Mouse (Mus musculus) hindbrain, postnatal 0 days (tissue): ENCODE measurements around the gene Trpc4. TPM values are rescaled to one million over a fixed set of nuclear protein-coding genes. Genes with fewer than 3 reads are reported as not detected.
A peak's percentile ranks its signal among the peaks of the same experiment; 100 is the strongest.

Experiments used
- ATAC-seq: fragments of 200-750 bp; cut with Nextera tagmentation; 2 replicates; pipeline ENCODE4 v1.8.0; 2017; ENCODE audit warnings: mild to moderate bottlenecking, moderate TSS enrichment, moderate library complexity
- DNase-seq: peaks from one replicate; pipeline ENCODE4 v3.0.0-alpha.2; 2015; ENCODE audit warnings: low spot score
- H3K27ac ChIP-seq: fragments of 300-500 bp; sonication (generic); 2 replicates; pipeline ENCODE4 v1.5.1; 2014; ENCODE audit warnings: mild to moderate bottlenecking
- H3K27me3 ChIP-seq: fragments of 300-500 bp; sonication (generic); 2 replicates; pipeline ENCODE4 v1.6.1; 2014; ENCODE audit warnings: low read length, mixed read lengths; ENCODE audit not compliant: insufficient read depth
- H3K36me3 ChIP-seq: fragments of 300-500 bp; sonication (generic); 2 replicates; pipeline ENCODE4 v1.6.1; 2014; ENCODE audit warnings: low read length, mixed read lengths; ENCODE audit not compliant: insufficient read depth
- H3K4me1 ChIP-seq: fragments of 300-500 bp; sonication (generic); 2 replicates; pipeline ENCODE4 v1.6.1; 2014; ENCODE audit warnings: antibody characterized with exemption, low read length, mixed read lengths; ENCODE audit not compliant: insufficient read depth
- H3K4me2 ChIP-seq: fragments of 300-500 bp; sonication (generic); 2 replicates; pipeline ENCODE4 v1.6.1; 2014; ENCODE audit warnings: low read depth, mild to moderate bottlenecking, low read length, moderate library complexity, mixed read lengths
- H3K4me3 ChIP-seq: fragments of 300-500 bp; sonication (generic); 2 replicates; pipeline ENCODE4 v1.5.1; 2014; ENCODE audit warnings: low read length
- H3K9ac ChIP-seq: fragments of 300-500 bp; sonication (generic); replicated peaks from 2 replicates; pipeline ENCODE4 v1.6.1; 2014; ENCODE audit warnings: mild to moderate bottlenecking, low read length, moderate library complexity, mixed read lengths
- H3K9me3 ChIP-seq: fragments of 300-500 bp; sonication (generic); 2 replicates; pipeline ENCODE4 v1.6.1; 2016; ENCODE audit warnings: low read length, mixed read lengths
- CTCF ChIP-seq: IDR thresholded peaks from 2 replicates; pipeline ENCODE4 v1.5.1; 2016; ENCODE audit warnings: antibody characterized with exemption, control low read depth, low read depth
- WGBS: fragments of 180-500 bp; shearing (Covaris S2); extraction: QIAGEN DNeasy Blood & Tissue Kit; methylation state at CpG from one replicate; pipeline ENCODE4 v1.1.7; 2014; 5-methylcytosine and 5-hydroxymethylcytosine counted together
- polyA plus RNA-seq: library from polyadenylated mRNA; unstranded; fragments of >200 nt; fragmentation: Nextera tagmentation; extraction: Ambion mirVana; gene quantifications from 2 replicates; pipeline ENCODE4 v1.2.1, GENCODE M21; 2015
- total RNA-seq: library from RNA; depleted of rRNA; stranded (reverse); fragments of >200 nt; gene quantifications from 2 replicates; pipeline ENCODE4 v1.2.3, GENCODE M21; 2014

Gene Trpc4
- total and polyA plus RNA-seq, 2 experiments from 2014 or later, result 4.2 to 6.0 TPM

- H3K27me3 ChIP-seq, result no peaks in the 10 kb centered on the region
- H3K27ac ChIP-seq, result no peak overlapping the region
- no peak for DNase-seq
- H3K4me2 ChIP-seq, result no peak overlapping the region
- no peaks in the 10 kb centered on the region for H3K9me3 ChIP-seq
- no peak for ATAC-seq
- no peaks in the 10 kb centered on the region for H3K36me3 ChIP-seq
- no peaks in the 10 kb centered on the region for H3K4me1 ChIP-seq
- no peak overlapping the region for H3K9ac ChIP-seq
- no peak for TF ChIP-seq CTCF
- no peak overlapping the region for H3K4me3 ChIP-seq
- WGBS, result 83% methylated on average over 6 of the region's 6 CpGs
These were observed 93.5 kb downstream of the Trpc4 start for GRCm38 (mm10) chr3:54249311-54249710.

- DNase-seq, result no peak
- no peaks in the 10 kb centered on the region for H3K27me3 ChIP-seq
- H3K9ac ChIP-seq, result no peak overlapping the region
- no peak for ATAC-seq
- H3K27ac ChIP-seq, result no peak overlapping the region
- TF ChIP-seq CTCF, result no peak
- no peaks in the 10 kb centered on the region for H3K9me3 ChIP-seq
- H3K36me3 ChIP-seq, result no peaks in the 10 kb centered on the region
- no peak overlapping the region for H3K4me2 ChIP-seq
- 92% methylated on average over 1 of the region's 1 CpGs for WGBS
- no peaks in the 10 kb centered on the region for H3K4me1 ChIP-seq
- no peak overlapping the region for H3K4me3 ChIP-seq
These were observed 111.1 kb downstream of the Trpc4 start for GRCm38 (mm10) chr3:54266943-54267342.

DNA sequence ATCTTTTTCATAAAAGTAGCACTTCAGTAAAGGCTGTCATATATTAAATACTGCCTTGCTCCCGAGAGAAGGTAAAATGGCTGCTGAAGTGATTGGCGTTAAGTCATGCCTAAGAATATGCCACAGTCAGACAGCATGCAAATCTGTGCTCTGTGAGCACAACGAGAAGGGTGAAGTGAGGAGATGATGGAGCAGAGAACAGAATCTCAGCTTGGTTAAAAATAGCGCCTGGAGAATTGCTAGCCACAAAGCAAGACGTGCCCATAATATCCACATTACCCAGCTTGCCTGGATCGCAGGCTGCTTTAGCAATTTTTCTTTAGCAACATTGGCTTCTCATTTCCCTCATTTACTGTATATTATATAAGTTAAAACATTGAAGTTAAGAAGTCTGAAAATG lies 113.3 kb downstream of the Trpc4 start:
- no peak for TF ChIP-seq CTCF
- Histone ChIP-seq H3K9ac (no peak overlapping the region), H3K27me3 (no peaks in the 10 kb centered on the region), H3K36me3 (no peaks in the 10 kb centered on the region), H3K4me1 (no peaks in the 10 kb centered on the region), H3K4me3 (no peak overlapping the region), H3K4me2 (no peak overlapping the region), H3K27ac (no peak overlapping the region), H3K9me3 (no peaks in the 10 kb centered on the region)
- WGBS, result 74% methylated on average over 6 of the region's 6 CpGs
- ATAC-seq (no peak), DNase-seq (no peak)

GRCm38 (mm10) chr3:54274651-54275050 lies 118.8 kb downstream of the Trpc4 start:
- TF ChIP-seq CTCF, result no peak
- whole genome bisulfite sequencing, result 82% methylated on average over 7 of the region's 7 CpGs
- Histone ChIP-seq H3K4me3 (no peak overlapping the region), H3K27ac (no peak overlapping the region), H3K4me1 (no peaks in the 10 kb centered on the region), H3K27me3 (no peaks in the 10 kb centered on the region), H3K9me3 (no peaks in the 10 kb centered on the region), H3K9ac (no peak overlapping the region), H3K36me3 (no peaks in the 10 kb centered on the region), H3K4me2 (no peak overlapping the region)
- ATAC-seq (no peak), DNase-seq (no peak)

GRCm38 (mm10) chr3:54289731-54290130 lies 133.9 kb downstream of the Trpc4 start:
- no peaks in the 10 kb centered on the region for H3K27me3 ChIP-seq
- no peak for TF ChIP-seq CTCF
- WGBS, result 69% methylated on average over 3 of the region's 3 CpGs
- H3K4me2 ChIP-seq, result no peak overlapping the region
- H3K36me3 ChIP-seq, result no peaks in the 10 kb centered on the region
- DNase-seq (no peak), ATAC-seq (no peak)
- no peaks in the 10 kb centered on the region for H3K4me1 ChIP-seq
- H3K4me3 ChIP-seq, result no peak overlapping the region
- H3K9me3 ChIP-seq, result no peaks in the 10 kb centered on the region
- H3K27ac ChIP-seq, result no peak overlapping the region
- no peak overlapping the region for H3K9ac ChIP-seq

GRCm38 (mm10) chr3:54310604-54311003 lies 154.8 kb downstream of the Trpc4 start:
- Histone ChIP-seq H3K27ac (peak overlapping the region; percentile 11; the same call in 1 of the 2 replicates), H3K27me3 (no peaks in the 10 kb centered on the region), H3K9ac (no peak overlapping the region), H3K9me3 (no peaks in the 10 kb centered on the region), H3K4me2 (no peak overlapping the region), H3K4me3 (no peak overlapping the region), H3K4me1 (0 out of 2 replicates have a peak, but pooled peaks cover 3% of the 10 kb centered on the region), H3K36me3 (no peaks in the 10 kb centered on the region)
- WGBS, result 30% methylated on average over 5 of the region's 5 CpGs
- DNase-seq (no peak), ATAC-seq (no peak)
- no peak for TF ChIP-seq CTCF

DNA sequence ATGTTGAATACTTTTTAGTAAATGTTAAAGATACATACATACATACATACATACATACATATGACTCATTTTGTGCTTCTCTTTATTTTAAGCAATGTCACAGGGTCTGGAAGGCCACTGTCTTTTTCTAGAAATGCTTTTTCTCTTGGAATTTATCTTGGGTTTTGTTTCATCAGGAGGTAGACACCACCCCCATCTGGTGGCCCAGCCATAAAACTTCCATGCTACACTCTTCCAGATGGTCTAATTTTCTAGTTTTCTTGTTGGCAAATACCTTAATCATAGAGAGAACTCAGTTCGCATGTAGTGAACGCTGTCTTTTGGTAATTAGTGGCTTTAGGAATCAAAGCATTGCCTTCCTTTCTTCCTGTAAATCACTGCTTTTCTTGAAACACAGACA lies 158.2 kb downstream of the Trpc4 start:
- H3K4me3 ChIP-seq, result no peak overlapping the region
- 70% methylated on average over 2 of the region's 2 CpGs for WGBS
- peak; percentile 30 for DNase-seq

More for the DNA sequence above, 158.2 kb downstream of the Trpc4 start:
- Histone ChIP-seq H3K27ac (no peak overlapping the region), H3K9ac (no peak overlapping the region), H3K4me1 (0 out of 2 replicates have a peak, but pooled peaks cover 3% of the 10 kb centered on the region), H3K27me3 (no peaks in the 10 kb centered on the region), H3K36me3 (no peaks in the 10 kb centered on the region), H3K4me2 (no peak overlapping the region), H3K9me3 (no peaks in the 10 kb centered on the region)
- ATAC-seq, result no peak
- TF ChIP-seq CTCF, result peak; percentile 54
